Mouse (Mus musculus) gastrocnemius, postnatal 4 days (tissue): ENCODE measurements around the gene Rnpep. TPM values are rescaled to one million over a fixed set of nuclear protein-coding genes. Genes with fewer than 3 reads are reported as not detected.
"Not testable (repeated sequence)": the region's sequence is repeated elsewhere in the genome, so short reads cannot be mapped to it uniquely, and the experiment has no call there.

Source experiments
- DNase-seq, 2 experiments: peaks; one replicate each; pipeline ENCODE4 v3.0.0; 2021 to 2022; ENCODE audit warnings: low spot score in 2 of 2, mixed read lengths in 2 of 2
- total RNA-seq, 2 experiments: library from RNA; stranded (reverse); gene quantifications; 2 replicates each; pipeline ENCODE4 v1.2.3; 2021

Gene Rnpep
- total RNA-seq, 2 experiments from 2014 or later = 22.7 to 24.2 TPM

- DNase-seq = no peak
These were observed 23.0 kb downstream of the Rnpep start for GRCm38 (mm10) chr1:135260931-135261330.

- peak; percentile 49 to 81 for DNase-seq
These were observed 24.8 kb downstream of the Rnpep start for GRCm38 (mm10) chr1:135259128-135259436.

GRCm38 (mm10) chr1:135258380-135259127 is 25.3 kb downstream of the Rnpep start, which contains the start of gene Elf3:
Elf3 (minus strand) TSS chr1:135258568.
- no peak for DNase-seq

- DNase-seq = no peak
These were observed 27.6 kb downstream of the Rnpep start for GRCm38 (mm10) chr1:135256299-135256698.

- no peak for DNase-seq
These were observed 31.0 kb downstream of the Rnpep start for GRCm38 (mm10) chr1:135252854-135253253.

GRCm38 (mm10) chr1:135251405-135251804 is 32.5 kb downstream of the Rnpep start:
- no peak for DNase-seq

- no peak for DNase-seq
These were observed 33.2 kb downstream of the Rnpep start for GRCm38 (mm10) chr1:135250706-135251105.

GRCm38 (mm10) chr1:135248434-135248850 is 35.4 kb downstream of the Rnpep start:
- no peak for DNase-seq

- DNase-seq = no peak
These were observed 39.9 kb downstream of the Rnpep start for GRCm38 (mm10) chr1:135244014-135244413.

GRCm38 (mm10) chr1:135240206-135240605 is 43.7 kb downstream of the Rnpep start:
- not testable (repeated sequence) for DNase-seq

GRCm38 (mm10) chr1:135237131-135237851 is 46.6 kb downstream of the Rnpep start:
- no peak for DNase-seq

GRCm38 (mm10) chr1:135234771-135235170 is 49.1 kb downstream of the Rnpep start:
- no peak for DNase-seq

GRCm38 (mm10) chr1:135233961-135234360 is 49.9 kb downstream of the Rnpep start:
- DNase-seq = no peak

GRCm38 (mm10) chr1:135231878-135232277 is 52.0 kb downstream of the Rnpep start:
- not testable (repeated sequence) for DNase-seq

GRCm38 (mm10) chr1:135227339-135227950 is 56.4 kb downstream of the Rnpep start:
- no peak for DNase-seq

GRCm38 (mm10) chr1:135224981-135225604 is 58.8 kb downstream of the Rnpep start:
- DNase-seq = no peak

GRCm38 (mm10) chr1:135224147-135224546 is 59.7 kb downstream of the Rnpep start:
- DNase-seq = no peak

- no peak for DNase-seq
These were observed 66.2 kb downstream of the Rnpep start for GRCm38 (mm10) chr1:135217607-135218233.

- no peak for DNase-seq
These were observed 69.9 kb downstream of the Rnpep start for GRCm38 (mm10) chr1:135213772-135214640.
